Mouse (Mus musculus): ENCODE data around the gene Cbx2. TPM values are rescaled to one million over a fixed set of nuclear protein-coding genes. Genes with fewer than 3 reads are reported as not detected.
A peak's percentile ranks its signal among the peaks of the same experiment; 100 is the strongest.

The Cbx2 gene
- polyA plus RNA-seq, 1 experiment from 2014 or later: 86.6 TPM

DNA sequence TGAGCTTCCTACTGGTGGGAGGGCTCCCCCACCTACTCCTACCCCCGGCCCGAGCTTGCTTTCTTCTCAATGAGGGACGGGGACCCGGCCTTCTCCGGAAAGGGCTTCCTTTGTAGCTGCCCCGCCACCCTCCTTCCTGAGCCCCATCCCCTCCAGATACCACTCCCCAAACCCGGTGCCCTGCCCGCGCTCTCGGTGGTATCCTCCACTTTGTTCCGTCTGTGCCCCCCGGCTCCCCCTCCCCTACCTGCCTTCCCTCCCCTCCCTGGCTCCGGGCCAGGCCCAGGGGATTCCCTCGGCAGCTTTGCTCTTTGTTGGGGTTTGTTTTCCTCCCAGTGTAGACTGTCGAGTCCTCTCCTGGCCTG lies 836 bp downstream of the Cbx2 start:
- H3K36me3 ChIP-seq: peaks cover 43% of the 10 kb centered on the region
- H3K4me3 ChIP-seq: peak overlapping the region; percentile 93
- H3K4me1 ChIP-seq (replicated peaks): peaks cover 57% of the 10 kb centered on the region
- DNase-seq (ENCODE audit: low spot score): peak; percentile 77
- H3K27me3 ChIP-seq (ENCODE audit: insufficient read depth, poor library complexity, severe bottlenecking): peaks cover 36% of the 10 kb centered on the region
- H3K27ac ChIP-seq: peak overlapping the region; percentile 99
- no peaks in the 10 kb centered on the region for H3K9me3 ChIP-seq
- under 1% methylated on average over 15 of the region's 15 CpGs for WGBS

DNA sequence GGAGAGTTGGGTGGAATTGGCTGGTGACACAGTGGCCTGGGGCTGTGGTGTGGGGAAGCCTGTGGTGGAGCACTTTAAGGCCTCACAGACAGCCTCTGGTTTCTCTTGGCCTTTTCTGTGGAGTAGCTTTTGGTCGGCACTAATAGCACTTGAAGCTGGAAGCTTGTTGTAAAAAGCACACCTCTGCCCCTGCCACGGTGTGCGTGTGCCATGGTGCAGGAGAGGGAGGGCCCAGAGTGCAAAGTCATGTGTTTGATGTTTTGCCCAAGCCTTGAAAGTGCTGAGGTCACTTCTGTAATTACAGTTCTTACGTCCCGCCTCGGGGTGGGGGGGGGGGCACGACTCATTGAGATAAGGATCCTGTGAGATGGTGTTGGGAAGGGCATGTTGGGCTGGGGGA lies 1.5 kb downstream of the Cbx2 start:
- Histone ChIP-seq H3K9me3 (no peaks in the 10 kb centered on the region), H3K36me3 (peaks cover 50% of the 10 kb centered on the region), H3K4me3 (peak overlapping the region; percentile 93), H3K27ac (peak overlapping the region; percentile 99), H3K27me3 (ENCODE audit: insufficient read depth, poor library complexity, severe bottlenecking) (peaks cover 30% of the 10 kb centered on the region), H3K4me1 (replicated peaks) (peaks cover 64% of the 10 kb centered on the region)
- WGBS: 26% methylated on average over 7 of the region's 7 CpGs
- DNase-seq (ENCODE audit: low spot score): no peak

DNA sequence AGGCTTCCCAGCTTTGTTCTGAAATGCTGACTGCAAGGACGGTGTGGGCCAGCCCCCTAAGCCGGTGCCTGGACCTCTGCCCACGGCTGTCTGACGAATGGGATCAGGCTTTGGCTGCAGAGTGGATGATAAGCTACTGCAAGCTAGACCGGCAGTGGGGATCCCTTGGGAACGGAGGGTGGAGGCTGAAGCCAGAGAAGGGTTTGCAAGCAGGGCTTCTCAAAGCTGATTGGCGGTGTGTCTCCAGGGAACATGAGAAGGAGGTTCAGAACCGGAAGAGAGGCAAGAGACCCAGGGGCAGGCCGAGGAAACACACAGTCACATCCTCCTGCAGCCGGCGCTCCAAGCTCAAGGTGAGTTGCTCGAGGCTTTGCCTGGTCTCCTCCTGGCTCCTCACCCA lies 3.4 kb downstream of the Cbx2 start:
- Histone ChIP-seq H3K9me3 (no peaks in the 10 kb centered on the region), H3K36me3 (peaks cover 68% of the 10 kb centered on the region), H3K4me3 (peak overlapping the region; percentile 93), H3K27me3 (ENCODE audit: insufficient read depth, poor library complexity, severe bottlenecking) (peaks cover 10% of the 10 kb centered on the region), H3K4me1 (replicated peaks) (peaks cover 72% of the 10 kb centered on the region), H3K27ac (peak overlapping the region; percentile 31; the same call in 1 of the 2 replicates)
- 73% methylated on average over 12 of the region's 12 CpGs for WGBS
- no peak for DNase-seq (ENCODE audit: low spot score)

DNA sequence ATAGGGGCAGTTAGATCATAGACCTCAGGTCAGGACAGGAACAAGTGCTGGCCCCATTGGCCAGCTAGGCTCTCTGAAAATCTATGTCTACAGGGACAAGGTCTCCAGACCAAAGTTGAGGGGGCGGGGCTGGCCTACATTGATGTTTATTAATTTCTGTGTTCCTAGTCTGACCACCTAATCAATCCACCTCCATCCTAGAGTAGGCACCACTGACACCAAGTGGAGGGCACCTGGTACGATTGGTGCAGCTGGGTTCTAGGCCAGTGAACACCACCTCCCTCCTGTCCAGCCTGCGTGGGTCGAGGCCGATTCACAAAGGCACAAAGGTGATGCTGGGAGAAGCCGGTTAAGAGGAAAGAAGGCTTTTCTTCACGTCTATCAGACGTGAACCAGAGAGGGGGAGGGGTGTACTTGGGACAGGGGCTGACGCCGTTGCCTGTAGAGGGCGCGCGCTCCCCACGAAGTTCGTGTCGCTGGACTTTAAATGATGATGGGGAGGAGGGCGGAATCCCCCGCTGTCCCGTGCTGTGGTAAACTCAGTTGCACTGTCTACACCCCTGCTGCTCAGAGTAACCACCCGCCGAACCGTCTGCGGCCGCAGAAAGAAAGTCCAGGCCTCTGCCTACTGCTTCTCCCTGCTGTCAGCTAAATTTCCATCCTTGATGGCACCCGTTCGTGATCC lies 11.3 kb downstream of the Cbx2 start:
- WGBS: under 1% methylated on average over 26 of the region's 26 CpGs
- H3K9me3 ChIP-seq: no peaks in the 10 kb centered on the region

DNA sequence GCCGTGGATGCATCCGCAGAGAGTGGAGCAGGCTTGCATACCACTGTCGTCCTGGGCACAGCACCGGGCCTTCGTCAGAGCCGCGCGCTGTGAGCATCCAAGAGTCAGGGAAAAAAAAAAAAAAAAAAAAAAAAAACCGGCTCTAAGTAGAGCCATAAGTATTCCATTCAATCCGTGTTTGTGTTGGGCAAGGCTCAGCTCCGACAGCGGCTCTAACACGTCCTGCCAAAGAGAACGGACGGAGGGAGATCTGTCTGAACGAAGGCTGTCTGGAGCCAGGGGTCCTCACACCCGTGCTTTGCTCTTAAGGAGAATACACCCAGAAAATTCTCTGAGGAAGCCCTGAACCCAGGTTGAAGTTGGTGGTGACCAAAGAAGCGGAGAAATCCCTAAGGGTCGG lies 11.9 kb downstream of the Cbx2 start:
- H3K27me3 ChIP-seq (ENCODE audit: insufficient read depth, poor library complexity, severe bottlenecking): peaks cover 68% of the 10 kb centered on the region
- H3K4me3 ChIP-seq: peak overlapping the region; percentile 39
- peak; percentile 23 for DNase-seq (ENCODE audit: low spot score)

More for the DNA sequence above, 11.3 kb downstream of the Cbx2 start:
- H3K4me3 ChIP-seq: peak overlapping the region; percentile 39
- H3K36me3 ChIP-seq: peaks cover 30% of the 10 kb centered on the region
- H3K4me1 ChIP-seq (replicated peaks): peaks cover 66% of the 10 kb centered on the region
- peaks cover 61% of the 10 kb centered on the region for H3K27me3 ChIP-seq (ENCODE audit: insufficient read depth, poor library complexity, severe bottlenecking)
- no peak overlapping the region for H3K27ac ChIP-seq
- DNase-seq (ENCODE audit: low spot score): peak; percentile 84

DNA sequence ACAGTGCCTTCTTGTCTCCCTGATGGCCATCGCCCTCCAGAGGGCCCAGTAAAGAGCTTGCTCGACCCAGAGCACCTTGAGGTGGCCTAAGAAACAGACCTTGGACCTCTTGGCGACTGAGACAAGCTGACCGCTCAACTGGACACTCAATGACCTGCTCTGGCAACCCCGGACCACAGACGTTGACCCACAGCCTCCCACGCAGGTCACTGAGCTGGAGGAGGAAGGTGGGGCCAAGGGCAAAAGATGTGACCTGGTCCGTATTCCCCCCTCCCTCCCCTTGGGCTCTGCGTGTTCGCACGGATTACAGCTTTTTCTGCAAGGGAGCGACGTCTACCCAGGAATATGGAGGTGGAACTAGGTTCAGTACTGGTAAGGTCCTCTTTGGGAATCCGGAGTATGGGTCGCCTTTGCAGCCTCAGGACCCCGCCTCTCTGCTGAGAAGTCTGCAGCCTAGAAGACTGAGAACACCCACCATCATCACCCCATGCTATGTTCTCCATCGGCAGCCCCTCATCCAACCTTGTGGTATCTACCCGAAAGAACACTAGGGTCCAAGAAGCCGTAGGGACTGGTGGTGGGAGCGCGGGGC lies 12.4 kb downstream of the Cbx2 start:
- Histone ChIP-seq H3K4me1 (replicated peaks) (peaks cover 67% of the 10 kb centered on the region), H3K4me3 (peak overlapping the region; percentile 32), H3K27me3 (ENCODE audit: insufficient read depth, poor library complexity, severe bottlenecking) (peaks cover 72% of the 10 kb centered on the region), H3K9me3 (no peaks in the 10 kb centered on the region), H3K27ac (no peak overlapping the region), H3K36me3 (peaks cover 22% of the 10 kb centered on the region)
- 1% methylated on average over 21 of the region's 21 CpGs for WGBS
- DNase-seq (ENCODE audit: low spot score): no peak

More for the DNA sequence above, 11.9 kb downstream of the Cbx2 start:
- peaks cover 28% of the 10 kb centered on the region for H3K36me3 ChIP-seq
- no peaks in the 10 kb centered on the region for H3K9me3 ChIP-seq
- no peak overlapping the region for H3K27ac ChIP-seq
- peaks cover 66% of the 10 kb centered on the region for H3K4me1 ChIP-seq (replicated peaks)
- WGBS: under 1% methylated on average over 19 of the region's 19 CpGs

DNA sequence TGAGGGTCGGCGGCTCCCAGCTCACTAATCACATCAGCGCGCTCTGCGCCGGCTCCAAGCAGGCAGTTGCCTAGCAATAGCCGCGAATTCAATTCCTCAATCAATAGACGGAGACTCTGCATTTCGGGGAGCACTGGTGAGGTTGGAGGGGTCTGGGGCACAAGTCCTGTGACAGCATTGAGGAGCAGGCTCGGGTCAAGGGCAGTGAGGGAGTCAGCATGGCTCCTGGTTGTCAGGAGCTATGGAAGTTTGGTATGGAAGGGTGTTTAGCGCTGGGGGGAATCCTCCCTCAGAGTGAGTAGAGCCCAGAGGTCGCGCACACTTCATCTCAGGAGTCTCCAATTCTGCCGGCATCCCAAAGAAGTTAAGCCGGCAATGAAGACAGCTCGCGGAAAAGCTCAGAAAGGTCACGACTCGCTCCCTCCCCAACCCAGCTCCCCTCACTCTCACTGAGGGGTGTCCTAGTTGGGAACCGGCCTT lies 13.0 kb downstream of the Cbx2 start:
- WGBS: 0% methylated on average over 21 of the region's 21 CpGs
- Histone ChIP-seq H3K9me3 (no peaks in the 10 kb centered on the region), H3K27me3 (ENCODE audit: insufficient read depth, poor library complexity, severe bottlenecking) (peaks cover 72% of the 10 kb centered on the region), H3K4me1 (replicated peaks) (peaks cover 72% of the 10 kb centered on the region), H3K36me3 (peaks cover 17% of the 10 kb centered on the region), H3K27ac (no peak overlapping the region; the same call in 1 of the 2 replicates), H3K4me3 (peak overlapping the region; percentile 32)
- DNase-seq (ENCODE audit: low spot score): peak; percentile 69

DNA sequence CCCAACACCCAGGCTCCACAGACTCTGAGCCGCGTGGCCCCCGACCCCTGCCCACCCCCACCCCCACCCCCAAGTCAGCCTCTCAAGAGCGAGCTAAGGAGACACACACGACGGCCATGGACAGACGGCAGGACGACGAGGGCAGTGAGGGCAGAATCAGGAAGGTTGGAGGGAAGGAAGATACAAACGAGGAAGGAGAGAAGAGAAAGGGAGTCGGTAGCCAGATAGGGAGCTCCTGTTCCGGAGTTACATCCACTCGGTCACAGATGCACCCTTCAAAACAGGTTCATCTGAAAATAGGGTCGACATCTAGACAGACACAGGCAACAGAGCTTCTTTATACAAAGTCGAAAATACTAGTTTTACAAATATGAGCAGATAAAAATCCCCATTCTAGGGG lies 13.7 kb downstream of the Cbx2 start:
- H3K27ac ChIP-seq: no peak overlapping the region
- H3K9me3 ChIP-seq: no peaks in the 10 kb centered on the region
- peaks cover 76% of the 10 kb centered on the region for H3K27me3 ChIP-seq (ENCODE audit: insufficient read depth, poor library complexity, severe bottlenecking)
- no peak for DNase-seq (ENCODE audit: low spot score)
- H3K4me3 ChIP-seq: peak overlapping the region; percentile 80; the same call in 1 of the 2 replicates
- H3K4me1 ChIP-seq (replicated peaks): peaks cover 78% of the 10 kb centered on the region
- peaks cover 11% of the 10 kb centered on the region for H3K36me3 ChIP-seq
- under 1% methylated on average over 15 of the region's 15 CpGs for WGBS

DNA sequence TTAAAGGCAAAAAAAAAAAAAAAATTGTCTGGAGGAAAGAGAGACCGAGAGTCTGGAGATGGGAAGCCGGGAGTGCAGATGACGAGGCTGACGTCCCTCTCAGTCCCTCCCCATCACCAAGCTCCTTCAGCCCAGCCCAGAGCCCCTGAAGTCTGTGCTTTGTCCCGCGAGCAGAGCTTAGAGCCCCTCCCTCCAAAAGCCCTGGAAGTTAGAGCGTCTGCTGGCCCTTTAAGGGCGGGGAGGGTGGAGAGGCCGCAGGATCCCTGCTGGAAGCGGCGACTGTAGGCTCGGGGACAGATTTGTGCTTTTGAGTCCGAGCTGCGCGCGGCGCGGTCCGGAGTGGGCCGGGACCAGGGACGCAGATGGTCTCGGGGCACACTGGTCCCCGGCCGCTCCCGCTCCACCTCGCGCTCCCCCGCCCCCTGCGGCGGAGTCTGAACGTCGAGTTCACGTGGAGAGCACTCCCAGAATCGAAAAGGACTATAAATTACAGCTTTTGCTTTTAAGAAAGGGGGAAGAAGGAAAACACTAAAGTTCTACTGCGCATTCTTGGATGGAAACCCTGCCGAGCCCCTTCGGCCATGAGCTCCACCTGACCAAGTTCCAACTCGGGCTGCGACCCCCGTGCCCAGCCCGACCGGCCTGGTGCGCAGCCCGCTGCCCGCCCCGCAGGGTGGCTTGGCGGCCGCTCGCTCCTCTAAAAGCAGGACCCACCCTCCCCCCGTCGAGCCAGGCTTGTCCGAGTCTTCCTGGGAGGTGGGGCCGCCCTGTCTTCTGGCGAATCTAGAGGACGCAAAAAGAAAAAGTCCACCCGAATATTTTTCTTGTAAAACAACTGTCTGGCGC lies 14.4 kb downstream of the Cbx2 start:
- Histone ChIP-seq H3K27ac (peak overlapping the region; percentile 62; the same call in 1 of the 2 replicates), H3K4me3 (peak overlapping the region; percentile 80), H3K36me3 (peaks cover 11% of the 10 kb centered on the region), H3K27me3 (ENCODE audit: insufficient read depth, poor library complexity, severe bottlenecking) (peaks cover 83% of the 10 kb centered on the region), H3K4me1 (replicated peaks) (peaks cover 86% of the 10 kb centered on the region), H3K9me3 (no peaks in the 10 kb centered on the region)
- WGBS: under 1% methylated on average over 57 of the region's 57 CpGs
- peak; percentile 73 for DNase-seq (ENCODE audit: low spot score)

DNA sequence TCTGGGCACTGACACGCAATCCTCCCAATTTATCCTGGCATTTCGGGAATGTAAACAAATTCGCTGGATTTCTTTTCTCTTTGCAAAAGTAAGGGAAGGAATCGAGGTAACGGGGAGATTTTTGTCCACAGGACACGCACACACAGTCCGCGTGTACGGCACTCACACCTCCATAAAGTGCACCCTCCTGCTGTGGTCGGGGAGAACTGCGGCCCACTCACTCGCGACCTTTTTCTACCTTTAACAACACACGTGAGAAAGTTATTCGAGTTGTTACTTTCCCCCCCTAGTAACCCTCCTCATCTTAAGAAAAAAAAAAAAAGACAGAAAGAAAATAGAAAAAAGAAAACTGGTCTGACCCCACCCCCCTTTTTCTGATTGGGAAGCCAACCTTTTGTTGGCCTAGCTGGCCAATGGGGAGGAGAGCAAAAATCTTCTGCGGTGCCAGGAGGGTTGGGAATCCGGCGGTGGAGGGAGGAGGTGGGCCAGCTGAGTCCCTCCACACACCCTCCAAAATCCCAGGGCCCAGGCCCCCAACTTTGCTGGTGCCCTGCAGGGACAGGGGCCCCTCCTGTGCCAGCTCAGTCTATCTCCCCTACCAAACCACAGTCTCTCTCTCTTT lies 15.1 kb downstream of the Cbx2 start:
- Histone ChIP-seq H3K27me3 (ENCODE audit: insufficient read depth, poor library complexity, severe bottlenecking) (peaks cover 90% of the 10 kb centered on the region), H3K36me3 (peaks cover 11% of the 10 kb centered on the region), H3K4me3 (peak overlapping the region; percentile 80), H3K4me1 (replicated peaks) (peaks cover 93% of the 10 kb centered on the region), H3K27ac (no peak overlapping the region), H3K9me3 (no peaks in the 10 kb centered on the region)
- under 1% methylated on average over 18 of the region's 18 CpGs for WGBS
- DNase-seq (ENCODE audit: low spot score): peak; percentile 43

DNA sequence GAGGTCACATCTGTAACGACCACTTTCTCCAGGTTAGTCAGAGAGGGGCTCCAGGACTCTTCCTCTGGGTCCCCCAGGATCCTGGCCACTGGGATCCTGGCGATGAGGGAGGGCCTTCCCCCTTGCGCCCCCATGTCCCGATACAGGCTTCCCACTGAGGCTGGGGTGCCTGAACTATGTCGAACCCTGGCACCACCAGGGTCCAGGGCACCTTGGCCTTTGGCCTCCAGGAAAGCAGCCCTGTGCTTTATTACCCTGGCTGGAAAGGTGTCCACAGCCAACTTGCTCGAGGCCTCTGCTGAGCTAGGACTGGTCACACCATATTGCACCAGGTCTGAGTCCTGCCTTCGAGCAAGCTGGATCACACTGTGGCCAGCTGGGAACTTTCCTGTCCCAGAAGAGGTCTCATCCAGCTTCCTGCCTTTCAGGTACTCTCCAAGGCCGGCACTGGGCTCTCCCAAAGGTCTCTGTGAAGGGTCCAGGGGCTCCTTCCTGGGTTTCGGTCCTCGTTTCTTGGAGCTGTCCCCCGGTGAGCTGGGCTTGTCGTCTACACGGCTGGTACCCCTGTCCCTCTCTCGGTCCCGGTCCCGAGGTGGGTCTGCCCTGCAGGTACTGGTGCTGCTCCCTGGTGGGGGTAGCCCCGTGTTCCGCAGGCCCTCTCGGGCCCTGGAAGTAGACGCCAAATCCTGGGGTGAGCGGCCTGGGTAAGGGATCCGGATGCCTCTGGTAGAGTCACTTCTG lies 16.2 kb downstream of the Cbx2 start:
- peaks cover 90% of the 10 kb centered on the region for H3K27me3 ChIP-seq (ENCODE audit: insufficient read depth, poor library complexity, severe bottlenecking)
- H3K4me1 ChIP-seq (replicated peaks): peaks cover 92% of the 10 kb centered on the region
- H3K4me3 ChIP-seq: peak overlapping the region; percentile 80
- H3K36me3 ChIP-seq: peaks cover 11% of the 10 kb centered on the region
- 0 out of 2 replicates have a peak overlapping the region, but pooled peaks have one; percentile 17 for H3K27ac ChIP-seq
- no peak for DNase-seq (ENCODE audit: low spot score)
- 20% methylated on average over 22 of the region's 22 CpGs for WGBS
- no peaks in the 10 kb centered on the region for H3K9me3 ChIP-seq

Measured in hindbrain, embryonic 10.5 days (tissue).